Mouse (Mus musculus) frontal cortex, postnatal 14 days (tissue): Measurements from ENCODE around the gene Nop14.
A peak's percentile ranks its signal among the peaks of the same experiment; 100 is the strongest.

Experiments
- DNase-seq, 2 experiments: peaks; one replicate each; pipeline ENCODE4 v3.0.0; 2022; ENCODE audit warnings: low spot score in 2 of 2

Nop14 gene

GRCm38 (mm10) chr5:34659686-34660590 is at the start of gene Nop14, which contains the start of gene Grk4:
Gene Nop14 (minus strand): TSS chr5:34660148.
Gene Grk4 (plus strand): TSS chr5:34660379.
- DNase-seq = peak; percentile 98 to 100

GRCm38 (mm10) chr5:34708436-34708835 is 48.5 kb upstream of the Nop14 start:
- no peak for DNase-seq

- no peak for DNase-seq
These were observed 35.6 kb upstream of the Nop14 start for GRCm38 (mm10) chr5:34695521-34695920.

GRCm38 (mm10) chr5:34692782-34693181 is 32.8 kb upstream of the Nop14 start:
- no peak for DNase-seq

GRCm38 (mm10) chr5:34689868-34690267 is 29.9 kb upstream of the Nop14 start:
- DNase-seq = no peak

- DNase-seq = no peak
These were observed 10.3 kb upstream of the Nop14 start for GRCm38 (mm10) chr5:34670280-34670679.

GRCm38 (mm10) chr5:34669493-34669892 is 9.5 kb upstream of the Nop14 start:
- no peak for DNase-seq

GRCm38 (mm10) chr5:34663231-34663630 is 3.3 kb upstream of the Nop14 start:
- no peak for DNase-seq

- no peak for DNase-seq
These were observed 2.0 kb upstream of the Nop14 start for GRCm38 (mm10) chr5:34661909-34662308.

GRCm38 (mm10) chr5:34660591-34661130 is 713 bp upstream of the Nop14 start:
- DNase-seq = no peak

- DNase-seq = no peak
These were observed 2.4 kb downstream of the Nop14 start for GRCm38 (mm10) chr5:34657556-34657955.

GRCm38 (mm10) chr5:34654881-34655280 is 5.1 kb downstream of the Nop14 start:
- no peak for DNase-seq

- DNase-seq = no peak
These were observed 7.0 kb downstream of the Nop14 start for GRCm38 (mm10) chr5:34652961-34653360.

- peak in 1 of 2 experiments; percentile 44 for DNase-seq
These were observed 12.4 kb downstream of the Nop14 start for GRCm38 (mm10) chr5:34647581-34647980.

GRCm38 (mm10) chr5:34642932-34643331 is 17.0 kb downstream of the Nop14 start:
- DNase-seq = no peak

- DNase-seq = no peak
These were observed 18.0 kb downstream of the Nop14 start for GRCm38 (mm10) chr5:34641991-34642390.

- DNase-seq = no peak
These were observed 22.3 kb downstream of the Nop14 start for GRCm38 (mm10) chr5:34637591-34638156.

GRCm38 (mm10) chr5:34636481-34637287 is 23.3 kb downstream of the Nop14 start, which contains the start of gene Mfsd10:
Gene Mfsd10 (minus strand): TSS chr5:34637212.
- DNase-seq = peak; percentile 70 to 79

GRCm38 (mm10) chr5:34635665-34636192 is 24.2 kb downstream of the Nop14 start:
- no peak for DNase-seq

GRCm38 (mm10) chr5:34634746-34635400 is 25.1 kb downstream of the Nop14 start:
- DNase-seq = no peak

- no peak for DNase-seq
These were observed 26.3 kb downstream of the Nop14 start for GRCm38 (mm10) chr5:34633641-34634040.
